Mouse (Mus musculus) cerebellum, postnatal 14 days (tissue): Measurements from ENCODE around the gene Otop3.
"Not testable (repeated sequence)": the region's sequence is repeated elsewhere in the genome, so short reads cannot be mapped to it uniquely, and the experiment has no call there.

Experiments used
- DNase-seq, 2 experiments: peaks; one replicate each; pipeline ENCODE4 v3.0.0; 2021; ENCODE audit warnings: mixed read lengths in 2 of 2

Gene Otop3

DNA sequence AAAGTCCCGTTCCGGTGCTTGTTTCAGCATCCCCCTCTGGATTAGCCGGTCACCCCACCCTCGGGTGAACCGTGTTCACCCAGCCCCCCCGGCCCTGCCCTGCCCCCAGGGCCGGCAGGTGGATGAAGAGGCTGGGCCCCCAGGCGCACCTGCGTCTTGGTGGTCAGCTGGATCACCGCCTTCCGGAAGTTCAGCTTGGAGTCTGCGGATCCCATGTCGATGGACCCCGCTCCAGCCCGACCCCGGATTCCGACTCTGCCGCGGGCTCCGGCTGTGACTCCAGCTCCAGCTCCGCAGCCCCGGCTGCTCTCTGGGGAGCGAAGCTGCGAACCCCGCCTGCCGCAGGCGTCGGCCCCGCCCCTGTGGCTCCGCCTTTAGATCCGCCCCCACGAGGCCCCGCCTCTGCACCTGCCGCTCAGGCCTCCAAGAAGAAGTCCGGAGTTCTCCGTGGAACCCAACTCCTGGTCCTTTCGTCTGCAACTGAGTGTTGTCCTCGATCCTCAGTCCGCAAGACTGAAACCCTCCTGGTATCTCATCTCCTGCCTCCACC, 32.9 kb downstream of the Otop3 start, which contains the start of gene Hid1:
TSS of gene Hid1 (minus strand) at position 362 of the 550 bp plus-strand sequence.
- peak; percentile 87 to 93 for DNase-seq

DNA sequence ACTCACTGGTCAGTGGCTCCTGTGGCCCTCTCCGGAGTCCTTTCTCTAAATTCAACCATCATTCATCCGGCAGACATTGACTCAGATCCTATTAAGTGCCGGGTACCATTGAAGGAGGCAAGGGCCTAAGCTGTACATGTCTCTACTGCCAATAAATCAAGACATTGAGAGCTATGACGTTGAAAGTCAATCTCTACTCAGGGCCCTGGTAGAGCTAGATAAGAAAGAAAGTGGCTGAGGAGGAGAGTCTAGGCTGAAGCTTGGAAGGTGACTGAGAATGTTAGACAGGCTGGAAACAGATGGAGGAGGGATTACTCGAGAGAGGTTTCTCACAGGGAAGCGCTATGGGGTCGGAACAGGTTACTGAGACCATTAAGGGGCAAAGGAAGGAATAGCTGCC, 35.8 kb downstream of the Otop3 start:
- DNase-seq: no peak

- DNase-seq: no peak
These were observed 36.8 kb downstream of the Otop3 start for GRCm38 (mm10) chr11:115371354-115371753.

DNA sequence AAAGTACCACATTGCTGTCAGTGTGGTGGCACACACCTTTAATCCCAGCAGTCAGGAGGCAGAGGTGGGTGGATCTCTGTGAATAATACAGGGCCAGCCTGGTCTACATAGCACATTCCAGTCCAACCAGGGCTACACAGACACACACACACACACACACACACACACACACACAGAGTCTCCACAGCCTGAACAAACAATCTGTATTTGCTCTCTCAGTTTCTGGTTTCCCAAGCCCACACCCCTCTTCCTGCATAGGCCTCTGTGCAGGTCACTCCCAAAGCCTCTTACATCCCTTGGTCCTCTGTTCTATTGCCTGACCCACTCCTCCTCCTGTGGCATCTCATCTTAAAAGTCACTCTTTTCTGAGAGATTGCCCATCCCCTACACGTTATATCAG, 37.5 kb downstream of the Otop3 start:
- no peak for DNase-seq

DNA sequence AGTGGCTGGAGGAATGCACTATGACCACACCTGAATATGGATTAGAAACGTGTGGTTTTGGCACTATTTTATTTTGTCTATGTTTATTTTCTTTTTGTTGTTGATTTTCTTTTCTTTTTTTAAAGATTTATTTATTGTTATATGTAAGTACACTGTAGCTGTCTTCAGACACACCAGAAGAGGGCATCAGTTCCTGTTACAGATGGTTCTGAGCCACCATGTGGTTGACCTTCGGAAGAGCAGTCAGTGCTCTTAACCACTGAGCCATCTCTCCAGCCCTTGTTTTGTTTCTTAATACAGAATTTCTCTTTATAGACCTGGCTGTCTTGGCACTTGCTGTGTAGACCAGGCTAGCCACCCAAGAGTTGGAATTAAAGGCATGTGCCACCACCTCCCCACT, 38.2 kb downstream of the Otop3 start:
- DNase-seq: no peak

- peak; percentile 79 to 92 for DNase-seq
These were observed 39.5 kb downstream of the Otop3 start for GRCm38 (mm10) chr11:115373805-115374694.

- peak in 1 of 2 experiments; percentile 53 for DNase-seq
These were observed 40.3 kb downstream of the Otop3 start for GRCm38 (mm10) chr11:115374695-115375425.

DNA sequence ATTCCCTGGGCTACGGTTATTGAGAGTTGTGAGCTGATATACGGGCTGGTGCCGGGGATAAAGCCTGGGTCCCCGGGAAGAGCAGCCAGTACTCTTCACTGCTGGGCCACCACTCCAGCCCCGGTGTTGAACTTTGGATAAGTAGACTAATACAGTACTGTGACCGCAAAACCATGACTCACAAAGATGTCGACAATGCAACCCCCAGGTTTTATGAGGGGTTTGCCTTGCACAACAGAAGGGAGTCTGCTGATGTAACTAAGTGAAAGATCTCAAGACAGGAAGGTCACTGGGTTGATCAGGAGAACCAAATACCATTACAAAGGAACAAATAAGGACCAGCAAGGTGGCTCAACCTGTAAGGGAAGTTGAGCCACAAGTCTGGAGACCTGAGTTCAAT, 42.2 kb downstream of the Otop3 start:
- DNase-seq: no peak

DNA sequence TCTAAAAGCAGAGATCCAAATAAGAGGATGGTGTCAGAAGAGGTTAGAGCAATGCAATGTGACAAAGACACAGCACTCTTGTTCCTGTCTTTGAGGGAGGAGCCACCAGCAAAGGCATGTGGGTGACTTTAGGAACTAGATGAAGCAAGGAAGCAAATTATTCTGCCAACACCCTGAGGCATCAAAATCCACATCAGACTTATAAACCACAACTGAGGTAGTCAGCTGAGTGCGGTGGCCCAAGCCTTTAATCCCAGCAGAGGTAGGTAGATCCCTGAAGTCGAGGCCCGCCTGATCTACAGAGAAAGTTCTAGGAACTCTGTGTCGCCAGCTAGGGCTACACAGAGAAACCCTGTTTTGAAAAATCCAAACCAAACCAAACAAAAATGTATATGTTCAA, 42.7 kb downstream of the Otop3 start:
- no peak for DNase-seq

GRCm38 (mm10) chr11:115377854-115378253, 43.3 kb downstream of the Otop3 start:
- no peak for DNase-seq

- DNase-seq: no peak
These were observed 46.7 kb downstream of the Otop3 start for GRCm38 (mm10) chr11:115381276-115381675.

DNA sequence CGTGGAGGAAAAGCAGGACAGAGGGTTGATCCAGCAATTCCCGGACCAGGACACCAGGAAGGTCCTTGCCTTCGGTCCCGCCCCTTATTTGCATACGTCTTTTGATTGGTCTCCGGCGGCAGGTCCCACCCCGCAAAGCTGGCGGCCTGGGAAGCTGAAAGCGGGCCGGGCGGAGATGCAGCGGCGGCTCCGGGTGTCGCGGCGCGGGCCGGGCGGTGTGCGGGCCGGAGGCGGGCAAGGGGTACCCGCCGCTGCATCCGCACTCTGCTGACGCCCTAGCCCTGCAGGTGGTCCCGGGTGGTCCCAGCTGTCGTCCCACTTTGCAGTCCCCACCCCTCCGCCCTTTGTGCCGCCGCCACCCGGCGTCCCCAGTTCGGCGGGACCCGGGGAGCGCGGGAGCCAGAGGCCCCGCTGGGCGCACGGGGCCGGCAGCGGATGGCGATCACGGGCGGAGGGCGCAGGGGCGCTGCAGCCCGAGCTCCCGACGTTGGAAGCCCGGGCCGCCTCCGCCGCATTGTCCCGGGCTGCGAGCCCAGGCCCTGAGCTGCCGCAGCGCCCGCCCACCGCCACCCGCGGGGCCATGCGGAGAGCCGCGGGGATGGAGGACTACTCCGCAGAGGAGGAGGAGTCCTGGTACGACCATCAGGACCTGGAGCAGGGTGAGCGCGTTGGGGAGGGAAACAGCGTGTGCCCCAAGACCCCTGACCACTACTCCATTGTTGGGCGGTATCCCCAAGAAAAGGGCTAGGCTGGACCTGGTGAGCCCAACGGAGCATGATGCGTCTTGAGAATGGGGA, 47.4 kb downstream of the Otop3 start, which contains the start of gene Cdr2l:
TSS of gene Cdr2l (plus strand) at position 174 of the 797 bp plus-strand sequence.
- peak; percentile 93 to 94 for DNase-seq

DNA sequence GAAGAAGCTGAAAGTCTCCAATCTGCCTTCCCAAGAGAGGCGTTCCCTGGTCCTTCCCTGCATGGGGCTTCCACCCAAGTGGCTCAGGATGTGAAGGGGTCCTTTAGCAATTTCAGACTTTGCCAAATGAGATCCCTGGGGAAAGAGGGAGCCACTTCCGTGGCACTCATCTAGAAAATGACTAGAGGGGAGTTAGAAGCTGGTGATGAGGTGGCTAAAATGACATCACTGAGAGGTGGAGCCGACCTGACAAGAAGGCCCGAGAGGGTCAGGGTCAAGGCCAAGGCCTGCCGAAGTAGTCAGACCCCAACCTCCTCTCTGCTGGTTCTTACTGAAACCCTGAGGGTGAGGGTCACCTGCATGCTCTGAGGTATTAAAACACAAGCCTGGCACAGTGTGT, 48.4 kb downstream of the Otop3 start:
- DNase-seq: peak in 1 of 2 experiments; percentile 32

- peak; percentile 41 to 56 for DNase-seq
These were observed 49.4 kb downstream of the Otop3 start for GRCm38 (mm10) chr11:115383701-115384474.

- no peak for DNase-seq
These were observed 50.1 kb downstream of the Otop3 start for GRCm38 (mm10) chr11:115384587-115384986.

GRCm38 (mm10) chr11:115386859-115387258, 52.3 kb downstream of the Otop3 start:
- DNase-seq: not testable (repeated sequence)

DNA sequence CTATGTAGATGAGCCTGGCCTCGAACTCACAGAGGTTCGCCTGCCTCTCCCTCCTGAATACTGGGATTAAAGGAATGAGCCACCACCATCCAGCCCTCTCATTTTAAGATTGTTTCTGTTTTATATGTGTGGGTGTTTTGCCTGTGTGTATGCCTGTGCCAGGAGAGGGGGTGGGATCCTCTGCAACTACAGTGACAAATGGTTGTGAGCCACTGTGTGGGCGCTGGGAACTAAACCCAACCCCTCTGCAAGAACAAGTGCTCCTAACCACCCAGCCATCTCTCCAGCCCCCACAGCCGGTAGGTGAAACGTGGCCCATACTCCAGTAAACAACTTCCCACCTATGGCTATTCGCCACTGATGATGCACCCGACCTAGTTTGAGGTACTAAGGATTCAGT, 56.8 kb downstream of the Otop3 start:
- no peak for DNase-seq

DNA sequence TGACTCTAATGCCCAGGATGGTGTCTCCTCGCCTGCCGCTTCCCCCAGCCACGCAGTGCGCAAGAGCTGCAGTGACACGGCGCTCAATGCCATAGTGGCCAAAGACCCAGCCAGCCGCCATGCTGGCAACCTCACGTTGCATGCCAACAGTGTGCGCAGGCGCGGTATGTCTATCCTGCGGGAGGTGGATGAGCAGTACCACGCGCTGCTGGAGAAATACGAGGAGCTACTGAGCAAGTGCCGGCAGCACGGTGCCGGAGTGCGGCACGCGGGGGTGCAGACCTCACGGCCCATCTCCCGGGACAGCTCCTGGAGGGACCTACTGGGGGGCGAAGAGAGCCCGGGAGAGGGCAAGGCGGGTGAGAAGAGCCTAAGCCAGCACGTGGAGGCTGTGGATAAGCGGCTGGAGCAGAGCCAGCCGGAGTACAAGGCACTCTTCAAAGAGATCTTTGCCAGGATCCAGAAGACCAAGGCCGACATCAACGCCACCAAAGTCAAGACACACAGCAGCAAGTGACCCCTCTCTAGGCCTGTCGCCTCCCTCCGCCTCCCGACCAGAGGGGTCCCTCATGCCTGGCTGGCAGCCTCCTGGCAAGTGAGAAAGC, 59.3 kb downstream of the Otop3 start:
- DNase-seq: peak; percentile 86
